Mouse (Mus musculus) fibroblast of lung, adult 2 months (primary cell): ENCODE results near the gene Sobp.

Source experiments
- DNase-seq: peaks from one replicate; pipeline ENCODE4 v3.0.0-alpha.2; 2011; ENCODE audit warnings: low read depth

Gene Sobp

DNA sequence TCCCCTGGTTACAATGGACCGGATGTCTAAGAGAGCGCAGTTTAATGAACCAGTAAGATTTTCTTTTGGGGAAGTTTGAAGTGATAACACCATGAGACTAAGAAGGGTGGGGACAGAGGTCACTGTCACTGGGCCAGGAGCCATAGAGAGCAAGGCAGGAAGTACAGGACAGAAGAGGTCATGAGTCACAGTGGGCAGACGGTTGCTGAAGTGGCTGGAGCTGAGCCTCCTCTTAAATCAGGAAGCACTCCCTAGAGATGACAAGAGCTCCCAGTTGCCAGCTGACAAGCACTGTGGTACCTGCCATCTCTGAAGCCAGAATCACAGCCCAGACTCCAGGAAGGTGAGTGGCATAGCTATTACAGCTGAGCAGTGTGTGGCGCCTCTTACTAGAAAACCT lies 139.5 kb downstream of the Sobp start:
- DNase-seq, result no peak

DNA sequence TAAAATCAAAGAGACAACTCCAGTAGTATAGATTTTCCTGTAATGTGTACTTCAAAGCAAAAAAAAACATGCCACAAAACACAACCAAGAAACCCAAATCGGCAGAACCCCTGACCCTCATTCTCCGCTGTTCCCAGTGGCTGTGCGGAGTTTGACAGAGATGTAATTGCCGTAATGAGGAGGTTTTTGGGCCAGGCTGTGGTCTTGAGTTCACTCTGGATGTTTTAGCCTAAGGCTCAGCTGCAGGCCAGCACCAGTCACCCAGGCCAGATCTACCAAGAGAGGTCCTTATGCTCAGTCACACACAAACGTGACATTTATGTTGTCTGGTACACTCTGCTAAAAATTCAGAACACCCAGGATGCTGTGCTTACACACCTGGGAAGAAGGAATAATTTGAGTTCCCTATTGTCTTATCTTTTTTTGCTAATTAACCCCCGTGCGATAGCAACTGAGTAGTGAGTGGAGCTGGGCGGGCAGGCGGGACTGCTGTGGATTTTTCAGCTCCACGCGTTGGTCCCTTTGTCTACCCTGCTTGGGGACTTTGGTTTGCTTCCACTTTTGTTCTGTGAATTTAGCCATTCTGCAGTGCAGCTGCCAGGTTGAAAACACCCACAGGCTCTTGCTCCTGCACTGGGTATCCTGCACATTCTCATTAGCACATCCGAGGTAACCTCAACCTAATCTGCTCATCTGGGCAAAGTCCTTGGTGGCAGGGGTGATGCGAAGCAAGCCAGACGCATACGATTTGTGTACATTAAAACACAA lies 140.7 kb downstream of the Sobp start:
- DNase-seq, result no peak

DNA sequence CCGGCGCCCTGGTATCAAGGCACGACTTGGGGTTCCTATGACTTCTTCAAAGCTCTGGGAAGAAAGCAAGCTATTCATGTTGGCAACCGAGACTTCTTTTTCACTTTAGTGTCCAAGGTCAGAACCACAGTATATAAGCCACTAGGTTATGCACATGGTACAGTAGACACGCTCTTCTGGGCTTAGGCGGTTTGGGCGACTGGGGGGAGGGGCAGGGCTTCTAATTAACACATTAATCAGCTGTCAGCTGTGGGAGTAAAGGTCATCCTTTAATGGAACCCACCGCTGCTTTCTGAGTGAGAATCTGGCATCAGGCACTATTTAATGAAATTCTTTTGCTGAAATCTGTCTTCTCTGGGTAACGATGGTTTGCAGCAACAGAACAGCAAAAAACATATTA lies 147.3 kb downstream of the Sobp start:
- DNase-seq, result no peak

DNA sequence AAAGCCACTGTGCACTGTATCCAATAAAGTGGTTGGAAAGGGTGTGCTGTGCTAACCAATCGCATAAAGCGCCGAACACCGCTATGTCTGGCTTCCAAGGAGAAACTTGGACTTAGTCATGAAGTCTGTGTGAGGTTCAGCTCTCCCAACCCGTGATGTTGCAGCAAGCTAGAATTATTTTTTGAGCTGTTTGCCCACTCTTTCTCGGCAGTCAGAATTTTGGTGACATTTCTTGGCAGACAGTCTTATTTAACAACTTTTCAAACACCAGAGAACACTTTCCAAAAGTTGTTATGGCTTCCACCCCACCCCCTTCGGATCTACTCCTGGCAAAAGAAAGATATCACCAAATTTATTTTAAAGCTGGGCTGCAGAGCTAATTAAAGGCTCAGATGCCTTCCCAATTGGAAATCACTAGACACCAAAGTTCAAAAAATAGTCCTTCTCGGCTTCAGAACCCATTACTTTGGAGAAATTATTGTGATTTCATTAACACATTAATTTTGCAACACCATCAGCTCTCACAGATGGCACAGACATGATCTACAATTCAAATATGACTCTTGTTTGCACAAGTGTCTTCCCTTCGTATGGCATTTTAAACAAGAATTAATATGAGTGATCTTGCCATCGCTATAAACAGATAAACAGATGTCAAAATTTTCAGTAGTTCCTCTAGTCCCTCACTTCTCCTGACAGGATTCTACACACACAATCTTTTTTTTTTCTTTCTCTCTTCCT lies 150.7 kb downstream of the Sobp start:
- DNase-seq, result peak; percentile 32

DNA sequence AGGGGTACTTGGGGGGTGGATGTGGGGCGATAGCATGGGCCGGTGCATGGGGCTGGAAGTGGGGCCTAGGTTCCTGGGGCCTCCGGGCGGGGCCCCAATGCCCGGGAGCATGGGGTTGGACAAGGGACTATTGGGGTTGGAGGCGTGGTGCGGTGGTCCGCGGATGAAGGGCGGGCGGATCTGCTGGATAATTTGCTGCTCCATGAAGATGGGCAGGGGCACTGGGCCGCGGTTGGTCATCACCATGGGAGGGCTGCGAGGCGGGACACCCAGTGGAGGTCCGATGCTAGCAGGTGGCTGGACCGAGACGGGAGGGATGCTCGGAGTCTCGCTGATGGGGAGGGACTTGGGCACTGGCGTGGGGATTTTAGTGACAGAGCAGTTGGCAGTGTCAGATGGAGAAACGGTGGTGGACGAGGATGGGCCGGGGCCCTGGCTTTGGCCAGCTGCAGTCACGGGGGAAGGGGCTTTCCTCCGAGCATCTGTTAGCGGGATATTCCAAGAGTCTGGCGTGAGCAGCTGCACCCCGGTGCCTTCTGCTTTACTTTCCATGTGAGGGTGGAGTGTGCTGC lies 152.1 kb downstream of the Sobp start:
- DNase-seq, result no peak

DNA sequence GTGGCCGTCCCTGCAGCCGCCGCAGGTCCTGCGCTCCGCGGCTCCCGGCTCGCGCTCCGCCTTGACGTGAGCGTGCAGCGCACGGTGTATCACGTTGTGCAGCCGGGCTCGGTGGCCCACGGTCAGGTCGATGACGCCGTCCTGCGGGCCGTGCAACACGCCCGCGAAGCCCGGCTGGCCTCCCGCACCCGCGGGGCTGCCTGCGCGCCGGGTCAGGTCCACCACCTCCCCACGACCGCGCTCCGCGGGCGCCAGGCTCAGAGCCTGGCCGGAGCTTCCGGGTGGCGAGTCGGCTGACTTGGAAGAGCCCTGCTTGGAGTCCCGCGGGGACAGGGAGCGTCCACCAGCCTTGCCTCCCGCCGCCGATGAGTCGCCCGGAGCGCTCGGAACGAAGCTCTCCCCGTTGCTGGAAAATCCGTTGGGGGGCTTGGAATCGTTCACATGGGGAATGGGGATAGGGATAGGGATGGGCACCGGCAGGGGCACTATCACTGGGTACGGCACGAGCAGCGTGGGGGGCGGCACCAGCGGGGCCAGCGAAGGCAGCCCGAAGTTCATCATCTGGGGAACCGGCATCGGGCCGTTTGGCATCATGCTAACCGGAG lies 152.7 kb downstream of the Sobp start:
- no peak for DNase-seq

DNA sequence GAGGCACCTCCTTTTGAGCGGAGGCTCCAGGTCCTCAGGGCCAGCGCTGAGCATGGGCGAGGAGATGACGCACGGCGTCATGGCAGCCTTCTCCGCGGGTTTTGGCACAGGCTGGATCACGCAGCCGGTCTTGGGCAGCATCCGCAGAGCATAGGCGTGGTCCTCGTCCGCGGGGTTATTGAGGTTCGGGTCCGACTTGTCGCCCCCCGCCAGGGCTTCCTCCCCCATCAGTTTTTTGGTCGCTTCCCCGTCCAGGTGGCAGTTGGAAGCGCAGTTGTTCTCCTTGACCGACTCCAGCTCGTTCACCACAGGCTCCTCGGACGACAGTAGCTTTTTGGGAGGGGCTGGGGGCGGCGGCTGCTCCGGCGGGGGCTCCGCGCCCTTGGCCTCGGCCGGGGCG lies 153.3 kb downstream of the Sobp start:
- DNase-seq, result no peak

DNA sequence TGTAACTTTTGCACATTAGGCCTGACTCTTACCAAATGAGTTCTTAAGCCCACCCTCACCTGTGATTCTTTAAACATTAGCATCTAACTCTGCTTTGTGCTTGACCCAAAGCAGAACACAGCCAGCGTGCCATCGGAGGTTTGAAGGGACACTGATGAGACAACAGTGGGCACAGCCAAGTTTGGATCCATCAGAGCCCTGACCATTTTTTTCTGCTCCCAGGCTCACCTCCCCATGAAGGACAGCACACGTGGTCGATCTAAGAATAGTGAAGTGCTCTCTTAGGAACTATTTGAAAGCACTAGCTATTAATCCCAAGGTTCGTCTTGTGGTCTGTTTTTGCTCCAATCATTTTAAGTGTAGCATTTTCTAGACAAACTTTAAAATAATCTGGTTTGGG lies 159.5 kb downstream of the Sobp start:
- no peak for DNase-seq

DNA sequence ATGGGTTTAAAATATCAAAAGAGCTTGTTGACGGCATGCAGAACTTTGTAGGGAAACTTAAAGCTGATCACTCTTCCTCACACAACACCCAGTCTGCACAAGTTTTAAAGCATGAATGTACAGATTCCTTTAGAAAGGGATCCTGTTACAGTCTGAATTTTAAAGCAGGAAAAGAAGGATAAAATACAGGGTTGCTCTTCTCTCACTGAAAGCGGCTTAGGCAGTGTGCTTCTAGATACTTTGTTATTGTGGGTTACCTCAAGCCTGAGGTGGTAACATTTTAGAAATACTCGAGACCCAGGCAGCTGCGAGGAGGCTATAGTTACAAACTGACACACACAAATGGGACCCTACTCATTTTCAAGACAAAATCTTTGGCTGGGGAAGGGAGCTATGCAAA lies 160.0 kb downstream of the Sobp start:
- DNase-seq, result no peak

DNA sequence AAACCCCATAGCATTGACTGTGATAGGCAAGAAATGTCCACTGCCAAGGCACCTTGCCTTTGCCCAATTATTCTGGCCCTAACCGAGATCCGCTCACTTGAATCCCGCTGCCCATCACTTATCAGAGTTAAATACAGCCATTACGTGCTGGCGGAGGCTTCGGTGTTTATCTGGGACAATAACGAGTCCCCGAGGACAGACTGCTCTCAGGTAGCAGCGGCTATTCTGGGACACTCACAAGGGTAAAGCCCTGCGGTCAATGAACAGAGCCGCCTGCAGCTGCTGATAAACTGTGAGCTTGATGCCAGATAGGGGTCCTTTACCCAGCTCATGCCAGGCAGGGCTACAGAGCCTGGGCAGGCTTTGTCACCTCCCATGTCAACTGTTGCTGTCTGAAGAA lies 166.2 kb downstream of the Sobp start:
- DNase-seq, result no peak

DNA sequence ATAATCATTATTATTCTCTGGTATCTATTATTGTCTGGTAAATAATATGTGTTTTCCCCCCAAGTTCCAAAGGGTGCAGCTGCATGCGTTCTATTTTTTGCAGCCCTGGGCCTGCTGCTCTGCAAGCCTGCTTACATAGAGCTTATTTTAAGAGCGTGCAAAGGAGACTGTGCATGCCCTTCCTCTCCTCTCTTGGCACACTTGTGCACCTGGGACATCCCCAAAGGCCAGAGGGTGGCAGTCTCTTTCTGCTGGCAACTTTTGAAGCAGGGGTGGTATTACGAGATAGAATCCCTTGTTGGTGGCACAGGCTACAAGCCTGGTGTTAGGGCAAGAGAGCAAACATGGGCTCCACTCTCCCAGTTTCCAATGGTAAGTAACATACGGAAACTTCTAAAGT lies 167.8 kb downstream of the Sobp start:
- no peak for DNase-seq

DNA sequence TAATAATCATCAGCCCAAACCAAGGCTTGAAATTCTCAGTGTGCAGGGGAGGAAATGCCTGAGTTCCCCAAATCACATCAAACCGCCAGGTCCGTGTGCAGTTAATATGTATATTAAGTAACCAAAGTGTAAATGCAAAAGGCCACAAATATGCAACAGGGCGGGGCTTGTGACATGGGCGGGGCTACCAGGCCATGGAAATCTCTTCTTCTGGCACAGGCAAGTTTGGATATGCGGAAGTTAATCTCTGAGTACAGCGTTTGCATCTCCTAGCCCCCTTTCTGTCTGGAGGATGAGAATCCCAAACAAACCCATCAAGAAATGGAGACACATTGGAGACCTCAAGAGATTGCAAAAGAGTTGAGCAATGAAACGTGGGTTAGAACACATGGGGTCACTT lies 168.7 kb downstream of the Sobp start:
- DNase-seq, result no peak

DNA sequence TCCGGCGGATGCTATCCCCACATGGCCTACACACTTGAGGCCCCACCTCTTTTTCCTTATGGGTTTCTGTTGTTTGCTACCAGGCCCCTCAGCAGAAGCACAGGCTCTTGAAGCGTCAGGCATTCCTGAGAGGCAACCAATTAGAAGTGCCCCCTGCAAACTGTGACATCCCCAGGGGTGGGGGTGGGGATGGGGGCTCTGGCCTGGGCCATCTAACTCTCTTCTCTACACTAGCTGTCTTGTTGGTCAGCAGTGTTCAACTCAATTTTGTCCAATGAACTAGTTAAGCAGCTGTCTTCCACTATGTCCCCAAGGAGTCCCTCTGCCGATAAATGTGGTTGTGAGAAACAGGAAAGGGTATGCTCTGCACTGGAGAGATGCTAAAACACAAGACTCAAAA lies 169.3 kb downstream of the Sobp start:
- no peak for DNase-seq

DNA sequence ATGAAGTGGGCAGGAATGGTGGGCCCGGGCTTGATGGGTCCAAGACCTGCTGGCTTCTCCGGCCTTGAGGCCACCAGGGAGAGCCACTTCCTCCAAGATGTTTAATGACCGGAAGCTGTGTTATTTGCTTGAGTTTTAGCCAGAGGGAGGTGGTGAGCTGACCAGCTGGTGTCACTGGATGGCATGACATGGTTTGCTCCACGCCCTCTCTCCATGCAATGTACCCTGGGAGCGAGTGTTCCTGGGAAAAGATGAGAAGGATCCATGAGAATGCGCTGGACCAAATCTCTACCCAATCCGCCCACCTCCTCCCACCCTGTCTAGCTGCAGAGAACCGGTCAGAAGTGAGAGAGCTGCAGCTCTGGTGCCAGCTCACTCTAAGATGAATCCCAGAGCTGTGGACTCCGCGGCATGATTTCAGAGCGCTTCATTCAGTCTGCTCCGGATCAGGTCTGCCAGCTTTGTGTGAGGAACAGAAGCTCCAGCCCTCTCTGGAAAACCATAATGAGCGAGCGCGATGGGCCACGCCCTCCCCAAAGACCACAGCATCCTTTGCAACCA lies 170.1 kb downstream of the Sobp start:
- no peak for DNase-seq

DNA sequence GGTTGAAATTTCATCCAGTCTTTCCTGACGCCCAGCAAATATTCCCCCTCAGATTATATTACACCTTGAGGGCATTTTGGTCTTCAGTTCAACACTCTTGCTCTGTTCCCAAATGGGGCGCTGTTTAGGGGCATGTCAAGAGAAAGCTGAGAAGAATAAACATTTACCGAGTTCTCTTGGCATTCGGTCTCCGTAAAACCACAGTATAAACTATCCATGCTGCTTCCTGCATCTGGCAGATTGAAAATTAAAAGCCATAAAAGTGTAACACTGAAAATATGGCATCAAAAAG lies 170.9 kb downstream of the Sobp start:
- no peak for DNase-seq

DNA sequence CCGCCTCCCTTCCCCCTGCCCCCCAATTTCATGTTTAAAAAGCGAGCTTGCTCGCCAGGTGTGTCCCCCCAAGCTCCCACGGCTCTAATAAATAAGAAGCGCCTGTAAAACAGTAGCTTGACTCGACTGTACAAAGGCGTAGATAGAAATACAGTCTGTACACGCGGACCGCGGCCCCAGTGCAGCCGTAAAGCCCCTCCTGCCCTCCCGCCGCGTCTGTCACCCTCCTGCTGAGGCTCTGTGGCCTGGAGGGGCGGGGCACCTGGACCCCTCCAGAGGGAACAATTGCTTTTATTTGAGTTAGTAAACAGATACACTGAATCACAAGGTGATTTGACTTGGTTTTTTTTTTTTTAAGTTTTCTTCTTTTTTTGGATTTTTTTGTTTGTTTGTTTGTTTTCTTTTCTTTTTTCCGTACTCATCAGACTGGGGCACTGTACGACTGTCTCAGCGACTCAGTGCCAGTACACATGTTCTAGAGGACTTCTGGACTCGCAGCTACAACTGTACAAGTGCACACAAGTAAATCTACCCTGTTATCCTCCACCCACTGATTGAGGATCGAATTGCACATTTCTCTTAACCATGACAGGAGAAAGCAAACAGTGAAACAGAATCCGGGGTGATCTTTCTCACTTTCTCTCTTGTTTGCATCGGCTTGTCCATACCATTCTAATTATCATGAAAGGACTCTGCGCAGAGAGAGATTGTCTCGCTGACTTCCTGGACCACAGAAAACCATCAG lies 171.4 kb downstream of the Sobp start:
- DNase-seq, result no peak

DNA sequence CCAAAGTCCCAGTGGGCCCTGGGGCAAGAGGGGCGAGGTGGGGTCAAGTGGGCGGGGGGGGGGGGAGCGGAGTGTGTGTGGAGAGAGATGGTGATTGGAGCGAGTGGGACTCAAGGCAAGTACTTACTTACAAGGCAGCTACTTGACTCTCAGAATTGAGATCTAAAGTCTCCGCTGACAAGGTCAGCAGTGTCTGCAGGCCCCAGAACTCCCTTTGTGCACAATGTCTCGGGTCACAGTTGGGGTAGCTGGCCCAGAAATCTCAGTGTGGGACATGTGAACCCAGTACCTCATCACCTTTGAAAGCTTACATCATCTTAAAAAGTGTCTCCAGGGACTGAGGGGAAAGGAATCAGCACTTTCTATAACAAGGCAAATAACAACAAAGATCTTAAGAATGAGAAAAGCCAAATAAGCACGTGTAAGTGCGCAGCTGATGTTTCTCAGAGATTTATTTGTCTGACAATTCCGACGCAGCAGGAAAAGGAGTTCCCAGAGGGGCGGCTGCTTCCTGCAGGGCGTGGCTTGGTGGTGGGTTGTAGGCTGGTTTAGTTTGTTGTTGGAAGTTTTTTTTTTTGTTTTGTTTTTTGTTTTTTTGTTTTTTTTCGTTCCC lies 172.2 kb downstream of the Sobp start:
- DNase-seq, result no peak

DNA sequence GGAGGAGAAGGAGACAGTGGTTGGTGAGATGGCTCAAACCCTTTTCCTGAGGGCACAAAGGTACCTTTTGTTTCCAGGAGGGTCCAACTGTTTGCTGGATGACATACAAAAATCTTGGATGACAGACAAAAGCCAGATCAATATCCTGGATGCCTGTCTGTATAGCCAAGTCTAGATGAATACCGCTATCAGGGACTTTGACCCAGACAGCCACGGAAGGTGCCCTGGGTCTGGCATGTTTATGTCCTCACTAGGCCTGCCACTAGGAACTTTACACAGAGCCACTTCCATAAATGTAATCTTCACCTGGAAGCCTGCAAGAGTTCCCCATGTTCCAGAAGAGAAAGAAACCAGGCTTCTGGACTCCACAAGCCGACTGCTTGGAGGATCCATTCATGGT lies 172.9 kb downstream of the Sobp start:
- DNase-seq, result no peak

DNA sequence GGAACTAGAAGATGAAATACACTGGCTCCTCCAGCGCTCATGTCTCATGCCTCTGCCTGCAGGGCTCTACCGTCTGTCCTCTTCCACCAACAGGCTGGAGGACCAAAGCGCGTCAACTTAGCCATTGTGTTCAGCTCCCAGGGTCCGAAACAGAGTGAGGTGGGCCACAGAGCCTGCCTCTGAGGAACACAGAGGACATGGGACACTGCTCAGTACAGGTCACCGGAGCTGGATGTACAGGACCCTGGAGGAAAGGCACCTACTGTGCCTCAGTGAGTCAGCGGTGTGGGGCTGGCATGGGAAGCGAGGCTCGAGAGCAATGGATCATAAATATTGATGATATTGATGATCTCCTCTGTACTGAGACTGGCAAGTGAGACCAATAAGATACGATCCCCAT lies 175.0 kb downstream of the Sobp start:
- DNase-seq, result no peak

DNA sequence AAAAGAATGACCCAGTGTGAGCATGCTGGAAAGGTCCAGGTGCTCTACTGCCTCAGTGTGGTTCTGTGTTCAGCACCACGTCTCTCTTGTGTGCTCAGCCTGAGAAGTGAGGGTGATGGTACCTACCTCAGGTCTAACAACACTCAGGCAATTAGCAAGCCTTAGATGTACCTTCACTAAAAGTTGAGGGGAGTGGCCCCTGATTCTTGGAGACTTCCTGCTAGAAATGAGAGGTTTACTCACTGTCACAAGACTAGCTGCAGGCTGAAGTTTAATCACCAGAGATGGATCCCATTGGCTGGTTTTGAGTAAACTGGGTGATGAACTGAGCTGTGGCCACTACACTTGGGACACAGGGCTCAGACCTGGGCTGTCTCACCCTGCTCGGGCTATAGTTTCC lies 177.1 kb downstream of the Sobp start:
- no peak for DNase-seq

DNA sequence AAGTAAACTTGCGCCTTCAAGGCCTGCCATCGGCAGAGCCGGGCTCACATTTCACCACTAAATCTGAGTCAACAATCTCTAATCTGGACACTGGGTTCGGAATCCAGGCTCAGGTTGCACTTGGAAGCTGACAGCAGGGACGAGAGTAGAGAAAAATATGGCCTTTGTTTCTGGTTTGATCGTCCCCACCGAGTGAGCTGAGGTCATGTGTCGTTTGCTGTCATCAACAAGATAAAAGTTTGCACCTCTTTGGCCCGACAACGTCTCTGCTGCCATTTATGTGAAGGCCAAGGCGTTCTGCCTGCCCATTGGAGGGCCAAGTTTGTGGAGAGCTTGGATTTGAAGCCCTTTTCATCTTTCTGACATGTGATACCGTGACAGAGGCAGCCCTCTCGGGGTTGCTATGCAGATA lies 178.8 kb downstream of the Sobp start:
- DNase-seq, result no peak

DNA sequence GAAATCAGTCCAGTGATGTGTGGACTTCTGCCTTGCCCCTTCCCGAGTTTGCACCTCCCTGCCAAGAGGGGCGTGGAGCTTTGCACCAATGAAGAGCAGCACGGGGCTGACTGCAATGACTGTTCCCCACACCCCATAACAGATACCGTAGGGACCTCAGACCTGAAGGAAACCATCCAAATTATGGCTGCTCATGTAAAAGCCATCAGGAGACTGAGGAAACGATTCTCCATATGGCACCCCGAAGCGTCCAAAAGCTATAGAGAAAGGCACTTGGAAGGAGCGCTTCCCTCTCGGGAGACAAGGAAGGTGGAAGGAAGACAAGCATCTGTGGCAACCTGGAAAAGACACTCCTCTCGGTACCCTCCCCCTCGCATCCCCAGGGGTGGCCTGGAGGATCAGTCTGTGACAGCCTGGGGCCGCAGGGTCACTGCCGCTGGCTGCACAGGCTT lies 180.0 kb downstream of the Sobp start:
- DNase-seq, result no peak
